Mouse (Mus musculus) kidney, adult 10 weeks (tissue): Measurements from ENCODE around the gene Ppp1r1a. TPM values are rescaled to one million over a fixed set of nuclear protein-coding genes. Genes with fewer than 3 reads are reported as not detected.

ENCODE experiments used
- polyA plus RNA-seq: library from polyadenylated mRNA; stranded (reverse); fragments of 350-450 nt; fragmentation: Illumina TruSeq; extraction: RNeasy Lipid Tissue Mini Kit (QIAGEN cat#74804); gene quantifications from one replicate; pipeline ENCODE4 v1.2.3, GENCODE M21; 2014; ENCODE audit warnings: low read depth, low replicate concordance

The Ppp1r1a gene
- polyA plus RNA-seq: 48.2 TPM

DNA sequence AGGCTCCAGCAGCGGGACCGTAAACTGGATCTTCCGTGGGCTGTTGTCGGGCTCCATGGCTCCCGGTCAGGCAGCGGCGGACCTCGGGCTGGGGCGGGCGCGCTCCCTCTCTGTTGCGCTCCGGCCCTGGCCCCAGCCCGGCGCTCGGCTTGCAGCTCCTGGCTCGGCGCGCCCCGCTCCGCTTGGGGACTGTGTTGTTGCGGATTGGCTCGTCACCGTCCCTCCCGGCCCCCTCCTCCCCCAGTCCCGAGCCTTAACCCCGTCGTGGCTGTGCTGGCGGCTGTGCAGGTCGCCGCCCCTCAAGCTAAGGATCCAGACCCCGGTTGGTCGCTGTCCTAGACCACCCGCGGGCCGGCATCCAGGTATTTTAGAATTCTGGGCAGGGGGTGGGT is at the start of gene Ppp1r1a:
Ppp1r1a (minus strand) TSS at position 182 of the 392 bp plus-strand sequence.

DNA sequence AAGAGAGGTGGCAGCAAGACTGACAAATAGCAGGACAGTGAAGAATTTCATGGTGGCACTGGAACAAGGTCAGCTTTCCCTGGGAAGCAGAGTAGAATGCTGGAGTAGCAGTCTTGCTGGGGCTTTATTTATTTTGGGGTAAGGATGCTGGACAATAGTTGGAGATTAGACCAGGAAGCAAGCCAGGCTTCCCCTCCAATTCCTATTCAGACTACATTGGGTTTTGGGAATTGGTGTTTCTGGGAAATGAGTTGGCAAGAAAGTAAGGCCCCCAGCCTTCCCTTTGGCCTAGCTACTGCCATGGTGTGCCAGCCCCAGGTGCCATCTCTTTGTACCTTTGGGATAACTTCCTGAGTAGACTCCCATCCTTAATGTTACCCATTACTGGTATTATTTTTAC is 27.2 kb upstream of the Ppp1r1a start, which contains the start of gene Glycam1:
Glycam1 (minus strand) TSS at position 101 of the 400 bp plus-strand sequence.

DNA sequence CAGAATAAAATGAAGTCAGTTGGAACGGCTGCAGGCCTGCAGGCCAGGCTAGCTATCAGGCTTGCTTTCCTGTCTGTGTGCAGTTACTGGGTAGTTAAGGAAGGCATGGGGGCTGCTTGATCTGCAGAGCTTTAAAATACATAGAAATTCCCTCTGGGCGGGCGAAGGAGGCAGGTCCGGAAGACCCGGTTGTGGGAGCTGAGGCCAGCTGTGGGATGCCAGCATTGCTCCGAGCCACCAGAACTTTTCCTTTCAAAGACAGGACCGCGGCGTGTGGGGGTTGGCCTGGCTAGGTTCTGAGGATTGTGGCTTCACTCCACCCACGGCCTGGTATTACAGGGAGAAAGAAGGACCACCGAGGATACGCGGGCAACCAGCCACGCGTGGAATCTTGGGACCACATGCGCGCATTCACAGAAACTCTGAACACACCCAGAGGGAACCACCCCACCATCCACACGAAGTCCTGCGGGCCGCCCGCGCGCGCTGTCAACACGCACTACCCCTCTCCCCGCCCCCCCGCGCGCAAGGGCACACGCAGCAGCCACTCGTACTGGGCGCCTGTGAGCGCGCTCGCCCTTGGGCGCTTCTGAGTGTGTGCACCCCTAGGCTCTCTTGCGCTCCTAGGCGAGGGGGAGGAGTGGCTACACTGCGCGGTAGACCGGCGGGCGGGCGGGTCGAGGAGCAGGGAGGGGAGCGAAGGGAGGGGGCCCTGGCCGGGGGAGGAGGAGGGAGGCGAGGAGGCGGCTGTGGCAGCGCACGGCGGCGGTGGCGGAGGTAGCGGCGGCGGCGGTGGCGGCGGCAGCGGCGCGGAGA is 35.2 kb downstream of the Ppp1r1a start, which contains the start of gene Pde1b:
Pde1b (plus strand) TSS at position 600 of the 816 bp plus-strand sequence.

Other genes with a start within 250 kb of the Ppp1r1a start
- not detected for gene Gpr84, start 227.4 kb downstream of the Ppp1r1a start, polyA plus RNA-seq
- not detected for gene Zfp385a, start 197.9 kb downstream of the Ppp1r1a start, polyA plus RNA-seq
- 0.12 TPM for gene Itga5, start 171.2 kb downstream of the Ppp1r1a start, polyA plus RNA-seq
- gene Gtsf1, start 107.5 kb downstream of the Ppp1r1a start, polyA plus RNA-seq: not detected
- not detected for gene Gtsf2, start 89.5 kb downstream of the Ppp1r1a start, polyA plus RNA-seq
- 1.8 TPM for gene Nckap1l, start 84.2 kb downstream of the Ppp1r1a start, polyA plus RNA-seq
- 0.20 TPM for gene Pde1b, start 35.0 kb downstream of the Ppp1r1a start, polyA plus RNA-seq
- not detected for gene Glycam1, start 27.1 kb upstream of the Ppp1r1a start, polyA plus RNA-seq
- not detected for gene Mucl1, start 217.5 kb upstream of the Ppp1r1a start, polyA plus RNA-seq